Mouse (Mus musculus) C2C12 (cell line): ENCODE results near the gene Olfr99.

ENCODE experiments used
- CTCF ChIP-seq: IDR thresholded peaks from one replicate; pipeline ENCODE4 v1.5.1; 2011; ENCODE audit not compliant: control insufficient read depth, insufficient read depth, insufficient read length
- MAX ChIP-seq: IDR thresholded peaks from one replicate; pipeline ENCODE4 v1.6.1; 2011; ENCODE audit warnings: mild to moderate bottlenecking, control low read depth
- MYOD1 ChIP-seq: IDR thresholded peaks from one replicate; pipeline ENCODE4 v1.6.1; 2011; ENCODE audit warnings: low read depth; ENCODE audit not compliant: control insufficient read depth, insufficient read length
- USF1 ChIP-seq: IDR thresholded peaks from one replicate; pipeline ENCODE4 v1.6.1; 2011; ENCODE audit warnings: low read depth, mild to moderate bottlenecking, control low read depth, moderate library complexity

- TF ChIP-seq CTCF (no peak), MAX (no peak), MYOD1 (no peak), USF1 (no peak)
These were observed at the start of gene Olfr99 for GRCm38 (mm10) chr17:37283360-37283759.
